Mouse (Mus musculus): ENCODE measurements at regions not wholly inside any gene's neighbourhood (a gene's known extent, or its start where the extent isn't known, plus 50 kb on each side); places are given as distances from the start of the nearest gene placed in this dataset.

DNA sequence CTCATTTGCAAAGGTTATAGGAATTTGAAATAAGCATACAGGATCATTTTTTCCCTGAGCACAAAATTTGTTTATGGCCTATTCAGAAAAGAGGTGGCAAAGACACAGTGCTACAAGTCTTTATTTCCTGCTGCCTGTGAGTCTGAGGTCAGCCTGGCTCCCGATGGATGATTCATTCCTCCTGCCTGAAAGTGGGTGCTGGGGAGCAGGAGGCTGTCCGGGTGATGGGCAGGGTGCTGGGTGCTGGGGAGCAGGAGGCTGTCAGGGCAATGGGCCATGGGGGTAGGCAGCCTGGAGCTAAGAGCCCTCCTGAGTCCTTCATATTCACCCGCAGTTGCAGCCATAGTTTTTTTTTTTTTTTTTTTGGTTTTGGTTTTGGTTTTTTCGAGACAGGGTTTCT lies 67.1 kb upstream of the Tbca start:
- TF ChIP-seq POLR2A (IDR thresholded peaks at IDR 0.05; ENCODE audit: low read depth, low read length): no peak
- TF ChIP-seq CTCF (IDR thresholded peaks at IDR 0.05; ENCODE audit: borderline replicate concordance, insufficient read depth, low read length): no peak

All from embryonic fibroblast, embryonic 13.5 days (primary cell).